Mouse (Mus musculus) ES-CJ7 (cell line): Measurements from ENCODE around the gene Mrps27.

Experiments used
- DNase-seq: peaks from one replicate; pipeline ENCODE4 v3.0.0; 2011; ENCODE audit warnings: low read depth, low spot score

Gene Mrps27

GRCm38 (mm10) chr13:99387901-99388811, 43.6 kb downstream of the Mrps27 start:
- no peak for DNase-seq

GRCm38 (mm10) chr13:99391417-99391816, 46.8 kb downstream of the Mrps27 start:
- no peak for DNase-seq

GRCm38 (mm10) chr13:99393128-99393527, 48.5 kb downstream of the Mrps27 start:
- no peak for DNase-seq

GRCm38 (mm10) chr13:99394694-99395093, 50.1 kb downstream of the Mrps27 start:
- no peak for DNase-seq

- DNase-seq, result no peak
These were observed 50.9 kb downstream of the Mrps27 start for GRCm38 (mm10) chr13:99395531-99395930.

- DNase-seq, result no peak
These were observed 52.6 kb downstream of the Mrps27 start for GRCm38 (mm10) chr13:99397228-99397627.

- DNase-seq, result no peak
These were observed 53.6 kb downstream of the Mrps27 start for GRCm38 (mm10) chr13:99398149-99398701.

GRCm38 (mm10) chr13:99399373-99399772, 54.8 kb downstream of the Mrps27 start:
- DNase-seq, result no peak

- no peak for DNase-seq
These were observed 64.6 kb downstream of the Mrps27 start for GRCm38 (mm10) chr13:99409216-99409615.

GRCm38 (mm10) chr13:99410611-99411515, 66.3 kb downstream of the Mrps27 start:
- no peak for DNase-seq

GRCm38 (mm10) chr13:99411761-99412160, 67.2 kb downstream of the Mrps27 start:
- DNase-seq, result no peak

- DNase-seq, result no peak
These were observed 68.0 kb downstream of the Mrps27 start for GRCm38 (mm10) chr13:99412477-99413080.

GRCm38 (mm10) chr13:99413481-99414351, 69.1 kb downstream of the Mrps27 start:
- DNase-seq, result peak; percentile 22

GRCm38 (mm10) chr13:99414352-99414742, 69.8 kb downstream of the Mrps27 start:
- no peak for DNase-seq

- DNase-seq, result no peak
These were observed 72.0 kb downstream of the Mrps27 start for GRCm38 (mm10) chr13:99416601-99417000.

- DNase-seq, result no peak
These were observed 79.0 kb downstream of the Mrps27 start for GRCm38 (mm10) chr13:99423581-99423980.

- no peak for DNase-seq
These were observed 88.8 kb downstream of the Mrps27 start for GRCm38 (mm10) chr13:99433068-99434008.

- DNase-seq, result no peak
These were observed 89.9 kb downstream of the Mrps27 start for GRCm38 (mm10) chr13:99434494-99434893.

GRCm38 (mm10) chr13:99437051-99437450, 92.5 kb downstream of the Mrps27 start:
- DNase-seq, result no peak
